Mouse (Mus musculus) cerebellum, adult 11-12 months (tissue): ENCODE measurements around the gene Atf4.

Experiments used
- DNase-seq: peaks from one replicate; pipeline ENCODE4 v3.0.0; 2022

Gene Atf4

GRCm38 (mm10) chr15:80253530-80253929, 1.5 kb upstream of the Atf4 start:
- DNase-seq = no peak

- DNase-seq = peak; percentile 53
These were observed 777 bp upstream of the Atf4 start for GRCm38 (mm10) chr15:80254207-80254606.

- peak; percentile 79 for DNase-seq
These were observed 700 bp downstream of the Atf4 start for GRCm38 (mm10) chr15:80255646-80256121.

- DNase-seq = no peak
These were observed 1.3 kb downstream of the Atf4 start for GRCm38 (mm10) chr15:80256242-80256641.

GRCm38 (mm10) chr15:80256656-80257601, 1.9 kb downstream of the Atf4 start:
- DNase-seq = no peak

- peak; percentile 67 for DNase-seq
These were observed 2.7 kb downstream of the Atf4 start for GRCm38 (mm10) chr15:80257602-80258239.

- no peak for DNase-seq
These were observed 3.5 kb downstream of the Atf4 start for GRCm38 (mm10) chr15:80258240-80259170.

- no peak for DNase-seq
These were observed 4.5 kb downstream of the Atf4 start for GRCm38 (mm10) chr15:80259406-80260045.

GRCm38 (mm10) chr15:80260677-80261076, 5.7 kb downstream of the Atf4 start:
- DNase-seq = peak; percentile 86

- no peak for DNase-seq
These were observed 6.1 kb downstream of the Atf4 start for GRCm38 (mm10) chr15:80261100-80261499.

- peak; percentile 85 for DNase-seq
These were observed 8.9 kb downstream of the Atf4 start, which contains the start of gene Rps19bp1 for GRCm38 (mm10) chr15:80263610-80264575. Gene Rps19bp1 (minus strand): TSS chr15:80264315.

- DNase-seq = peak; percentile 83
These were observed 11.3 kb downstream of the Atf4 start for GRCm38 (mm10) chr15:80266281-80266680.

- DNase-seq = no peak
These were observed 16.9 kb downstream of the Atf4 start for GRCm38 (mm10) chr15:80271858-80272396.

- peak; percentile 66 for DNase-seq
These were observed 22.1 kb downstream of the Atf4 start for GRCm38 (mm10) chr15:80277107-80277506.

GRCm38 (mm10) chr15:80277625-80278024, 22.6 kb downstream of the Atf4 start:
- DNase-seq = no peak

GRCm38 (mm10) chr15:80278121-80278759, 23.3 kb downstream of the Atf4 start:
- DNase-seq = peak; percentile 79

GRCm38 (mm10) chr15:80279053-80279452, 24.1 kb downstream of the Atf4 start:
- DNase-seq = peak; percentile 58

GRCm38 (mm10) chr15:80280646-80281045, 25.7 kb downstream of the Atf4 start:
- no peak for DNase-seq

- DNase-seq = peak; percentile 79
These were observed 31.9 kb downstream of the Atf4 start, which contains the start of gene Cacna1i for GRCm38 (mm10) chr15:80286851-80287415. Gene Cacna1i (plus strand): TSS chr15:80287238.

GRCm38 (mm10) chr15:80288036-80288435, 33.1 kb downstream of the Atf4 start:
- DNase-seq = peak; percentile 78
